Mouse (Mus musculus) kidney, postnatal 0 days (tissue): Measurements from ENCODE around the gene Vps35l. TPM values are rescaled to one million over a fixed set of nuclear protein-coding genes. Genes with fewer than 3 reads are reported as not detected.
A peak's percentile ranks its signal among the peaks of the same experiment; 100 is the strongest.

Experiments
- ATAC-seq: fragments of 200-750 bp; cut with Nextera tagmentation; replicated peaks from 2 replicates; pipeline ENCODE4 v1.8.0; 2017; ENCODE audit warnings: low read depth, moderate number of reproducible peaks, moderate TSS enrichment, moderate library complexity; ENCODE audit not compliant: low FRiP score
- DNase-seq: peaks from one replicate; pipeline ENCODE4 v3.0.0-alpha.2; 2016; ENCODE audit warnings: low spot score
- H3K27ac ChIP-seq: fragments of 300-500 bp; sonication (generic); 2 replicates; pipeline ENCODE4 v1.5.1; 2014; ENCODE audit warnings: mild to moderate bottlenecking
- H3K27me3 ChIP-seq: fragments of 300-500 bp; sonication (generic); 2 replicates; pipeline ENCODE4 v1.6.1; 2014; ENCODE audit warnings: low read length, mixed read lengths; ENCODE audit not compliant: insufficient read depth
- H3K36me3 ChIP-seq: fragments of 300-500 bp; sonication (generic); 2 replicates; pipeline ENCODE4 v1.6.1; 2014; ENCODE audit warnings: low read length, mixed read lengths; ENCODE audit not compliant: insufficient read depth
- H3K4me1 ChIP-seq: fragments of 300-500 bp; sonication (generic); replicated peaks from 2 replicates; pipeline ENCODE4 v1.6.1; 2014; ENCODE audit warnings: antibody characterized with exemption, low read length, mixed read lengths; ENCODE audit not compliant: insufficient read depth
- H3K4me2 ChIP-seq: fragments of 300-500 bp; sonication (generic); 2 replicates; pipeline ENCODE4 v1.6.1; 2014; ENCODE audit warnings: mild to moderate bottlenecking, low read length, moderate library complexity, mixed read lengths
- H3K4me3 ChIP-seq: fragments of 300-500 bp; sonication (generic); replicated peaks from 2 replicates; pipeline ENCODE4 v1.5.1; 2014; ENCODE audit warnings: low read depth, low read length
- H3K9ac ChIP-seq: fragments of 300-500 bp; sonication (generic); 2 replicates; pipeline ENCODE4 v1.6.1; 2014; ENCODE audit warnings: low read depth, low read length
- H3K9me3 ChIP-seq: fragments of 300-500 bp; sonication (generic); replicated peaks from 2 replicates; pipeline ENCODE4 v1.6.1; 2016; ENCODE audit warnings: low read length, inconsistent platforms, mixed read lengths
- CTCF ChIP-seq: IDR thresholded peaks from 2 replicates; pipeline ENCODE4 v1.5.1; 2016; ENCODE audit warnings: antibody characterized with exemption, low read depth, mild to moderate bottlenecking, moderate library complexity
- WGBS: fragments of 180-500 bp; shearing (Covaris S2); extraction: QIAGEN DNeasy Blood & Tissue Kit; methylation state at CpG from one replicate; pipeline ENCODE4 v1.1.7; 2014; 5-methylcytosine and 5-hydroxymethylcytosine counted together
- polyA plus RNA-seq: library from polyadenylated mRNA; unstranded; fragments of >200 nt; fragmentation: Nextera tagmentation; extraction: Ambion mirVana; gene quantifications from 2 replicates; pipeline ENCODE4 v1.2.1, GENCODE M21; 2015

The Vps35l gene
- polyA plus RNA-seq, 1 experiment from 2014 or later, result 59.0 TPM

GRCm38 (mm10) chr7:118758369-118758768 lies 18.3 kb downstream of the Vps35l start:
- TF ChIP-seq CTCF, result no peak
- ATAC-seq, result no peak
- no peak overlapping the region for H3K27ac ChIP-seq

GRCm38 (mm10) chr7:118759372-118759771 lies 19.3 kb downstream of the Vps35l start:
- ATAC-seq (no peak), DNase-seq (no peak)
- Histone ChIP-seq H3K4me1 (no peaks in the 10 kb centered on the region), H3K27me3 (no peaks in the 10 kb centered on the region), H3K9me3 (no peaks in the 10 kb centered on the region), H3K4me3 (no peak overlapping the region), H3K4me2 (no peak overlapping the region), H3K36me3 (peaks cover 31% of the 10 kb centered on the region; the same call in 1 of the 2 replicates), H3K9ac (no peak overlapping the region), H3K27ac (no peak overlapping the region)
- WGBS, result 40% methylated on average over 5 of the region's 5 CpGs
- no peak for TF ChIP-seq CTCF

More at GRCm38 (mm10) chr7:118758369-118758768, 18.3 kb downstream of the Vps35l start:
- Histone ChIP-seq H3K27me3 (no peaks in the 10 kb centered on the region), H3K4me3 (no peak overlapping the region), H3K9ac (no peak overlapping the region), H3K9me3 (no peaks in the 10 kb centered on the region), H3K36me3 (peaks cover 36% of the 10 kb centered on the region; the same call in 1 of the 2 replicates), H3K4me2 (no peak overlapping the region), H3K4me1 (no peaks in the 10 kb centered on the region)
- WGBS, result 42% methylated on average over 4 of the region's 4 CpGs
- DNase-seq, result no peak

GRCm38 (mm10) chr7:118763939-118764338 lies 23.9 kb downstream of the Vps35l start:
- 87% methylated on average over 11 of the region's 11 CpGs for WGBS
- no peak for DNase-seq
- no peak overlapping the region for H3K4me3 ChIP-seq
- no peaks in the 10 kb centered on the region for H3K4me1 ChIP-seq
- H3K27me3 ChIP-seq, result no peaks in the 10 kb centered on the region
- H3K27ac ChIP-seq, result no peak overlapping the region
- no peak for TF ChIP-seq CTCF
- H3K36me3 ChIP-seq, result peaks cover 24% of the 10 kb centered on the region; the same call in 1 of the 2 replicates
- ATAC-seq, result peak; percentile 61; the same call in 1 of the 2 replicates
- H3K9me3 ChIP-seq, result no peaks in the 10 kb centered on the region
- H3K9ac ChIP-seq, result no peak overlapping the region
- H3K4me2 ChIP-seq, result no peak overlapping the region

DNA sequence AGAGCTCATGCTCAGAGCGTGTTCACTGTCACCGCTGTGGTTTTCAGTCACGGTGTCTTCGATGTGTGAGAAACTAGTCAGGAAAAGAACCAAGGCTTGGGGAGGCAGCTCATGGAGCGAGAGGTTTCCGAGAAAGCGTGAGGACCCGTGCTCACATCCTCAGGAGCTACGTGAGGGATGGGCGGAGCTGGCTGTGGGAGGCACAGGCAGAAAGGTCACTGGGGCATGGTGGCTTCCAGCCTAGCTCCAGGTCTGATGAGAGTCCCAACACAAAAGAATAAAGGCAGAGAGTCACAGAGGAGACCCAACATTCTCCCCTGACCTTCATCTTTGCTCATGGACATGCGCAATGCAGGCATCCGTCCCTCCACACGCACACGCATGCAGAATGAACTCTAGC lies 24.7 kb downstream of the Vps35l start:
- H3K9ac ChIP-seq, result no peak overlapping the region
- H3K4me2 ChIP-seq, result no peak overlapping the region
- 80% methylated on average over 14 of the region's 14 CpGs for WGBS
- DNase-seq, result no peak
- peaks cover 24% of the 10 kb centered on the region; the same call in 1 of the 2 replicates for H3K36me3 ChIP-seq
- TF ChIP-seq CTCF, result no peak
- H3K27ac ChIP-seq, result no peak overlapping the region
- H3K9me3 ChIP-seq, result no peaks in the 10 kb centered on the region
- H3K4me3 ChIP-seq, result no peak overlapping the region
- H3K4me1 ChIP-seq, result no peaks in the 10 kb centered on the region
- no peak for ATAC-seq
- H3K27me3 ChIP-seq, result no peaks in the 10 kb centered on the region

GRCm38 (mm10) chr7:118765604-118766003 lies 25.6 kb downstream of the Vps35l start:
- 65% methylated on average over 8 of the region's 8 CpGs for WGBS
- Histone ChIP-seq H3K36me3 (peaks cover 24% of the 10 kb centered on the region; the same call in 1 of the 2 replicates), H3K27ac (no peak overlapping the region), H3K4me3 (no peak overlapping the region), H3K9me3 (no peaks in the 10 kb centered on the region), H3K4me2 (no peak overlapping the region), H3K9ac (no peak overlapping the region), H3K4me1 (no peaks in the 10 kb centered on the region), H3K27me3 (no peaks in the 10 kb centered on the region)
- peak; percentile 14 for DNase-seq
- no peak for TF ChIP-seq CTCF
- ATAC-seq, result no peak; the same call in 1 of the 2 replicates

DNA sequence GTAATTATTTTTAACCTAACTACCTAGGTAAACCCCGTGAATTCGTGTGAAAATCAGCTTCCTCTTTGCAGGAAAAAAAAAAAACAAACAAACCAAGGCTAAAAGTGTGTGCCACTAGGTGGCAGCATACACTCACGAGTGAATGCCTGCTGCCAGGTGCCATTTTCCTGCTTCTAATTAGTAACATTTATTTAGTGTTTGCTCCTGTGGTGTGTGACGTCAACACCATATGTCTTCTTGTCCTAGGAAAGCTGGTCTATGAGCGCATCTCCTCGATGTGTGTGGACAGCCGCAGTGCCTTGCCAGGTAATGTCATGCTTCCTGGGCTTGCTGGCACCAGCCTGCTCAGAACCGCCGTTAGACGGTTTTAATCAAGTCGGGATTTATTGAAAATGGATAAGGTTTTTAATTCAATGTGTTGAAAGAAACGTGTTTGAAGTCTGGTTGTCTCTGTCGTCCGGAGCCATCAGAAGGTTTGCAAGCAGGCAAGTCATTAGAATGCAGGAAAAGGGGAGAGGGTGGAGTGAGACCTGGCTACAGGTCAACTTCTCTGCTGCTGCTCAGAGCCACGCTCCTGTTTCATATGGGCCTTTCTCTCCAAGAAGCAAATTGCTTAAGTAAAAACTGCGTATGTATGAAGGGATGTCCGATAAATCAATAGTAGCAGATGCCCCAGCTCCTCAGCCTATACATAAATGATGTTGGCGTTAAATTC lies 26.2 kb downstream of the Vps35l start:
- H3K9ac ChIP-seq, result no peak overlapping the region
- TF ChIP-seq CTCF, result peak; percentile 93
- WGBS, result 61% methylated on average over 18 of the region's 18 CpGs
- DNase-seq, result peak; percentile 82
- no peak for ATAC-seq
- peaks cover 24% of the 10 kb centered on the region; the same call in 1 of the 2 replicates for H3K36me3 ChIP-seq
- no peaks in the 10 kb centered on the region for H3K4me1 ChIP-seq
- H3K27me3 ChIP-seq, result no peaks in the 10 kb centered on the region
- H3K27ac ChIP-seq, result no peak overlapping the region
- no peak overlapping the region for H3K4me2 ChIP-seq
- no peak overlapping the region for H3K4me3 ChIP-seq
- H3K9me3 ChIP-seq, result no peaks in the 10 kb centered on the region
